Mouse (Mus musculus) spleen, adult 18-20 months (tissue): ENCODE measurements around the gene Lipo2.
"Not testable (repeated sequence)": the region's sequence is repeated elsewhere in the genome, so short reads cannot be mapped to it uniquely, and the experiment has no call there.

Experiments
- DNase-seq, 2 experiments: peaks; one replicate each; pipeline ENCODE4 v3.0.0; 2022; ENCODE audit warnings: mixed read lengths in 2 of 2

Gene Lipo2

GRCm38 (mm10) chr19:33751259-33751658, at the start of gene Lipo2:
TSS of gene Lipo2 (minus strand) at chr19:33751359.
- DNase-seq, result not testable (repeated sequence)

GRCm38 (mm10) chr19:33787359-33787758, 36.2 kb upstream of the Lipo2 start, which contains the start of gene Lipo1:
TSS of gene Lipo1 (minus strand) at chr19:33787459.
- not testable (repeated sequence) for DNase-seq

- DNase-seq, result no peak
Measured at GRCm38 (mm10) chr19:33786576-33787277, 35.6 kb upstream of the Lipo2 start.

- peak; percentile 7 to 17 for DNase-seq
Measured at GRCm38 (mm10) chr19:33761287-33762086, 10.3 kb upstream of the Lipo2 start, which contains the start of gene Lipo3. TSS of gene Lipo3 (minus strand) at chr19:33761951.
